Mouse (Mus musculus): ENCODE measurements at regions not wholly inside any gene's neighbourhood (a gene's known extent, or its start where the extent isn't known, plus 50 kb on each side); places are given as distances from the start of the nearest gene placed in this dataset.

GRCm38 (mm10) chr2:33939836-33940235 is 52.1 kb upstream of the Mvb12b start:
- TF ChIP-seq CTCF (IDR thresholded peaks at IDR 0.05; ENCODE audit: low read depth) (no peak), EP300 (optimal IDR thresholded peaks at IDR 0.05) (no peak)
